Mouse (Mus musculus) lung, postnatal 14 days (tissue): Measurements from ENCODE around the gene Gm8298.
"Not testable (repeated sequence)": the region's sequence is repeated elsewhere in the genome, so short reads cannot be mapped to it uniquely, and the experiment has no call there.

Source experiments
- DNase-seq: peaks from one replicate; pipeline ENCODE4 v3.0.0; 2021

The Gm8298 gene

DNA sequence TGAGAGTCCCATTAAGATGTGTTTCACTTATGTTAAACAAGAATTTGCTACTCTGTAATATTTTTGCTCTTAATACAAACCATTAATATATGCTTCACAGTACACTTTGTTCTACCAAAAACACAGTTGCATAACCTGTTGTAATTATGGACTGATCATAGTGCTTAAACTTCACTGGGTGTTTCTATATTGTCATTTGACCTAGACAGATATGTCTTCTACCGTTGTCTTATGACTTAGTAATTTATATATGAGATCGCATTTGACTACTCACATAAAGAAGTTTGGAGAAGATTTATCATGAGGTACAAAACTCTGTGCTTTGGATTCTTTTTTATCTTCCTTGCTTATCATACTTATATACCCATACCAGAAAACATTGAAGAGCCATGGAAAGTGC, at the start of gene Gm8298:
TSS of gene Gm8298 (plus strand) at position 301 of the 400 bp plus-strand sequence.
- no peak for DNase-seq

DNA sequence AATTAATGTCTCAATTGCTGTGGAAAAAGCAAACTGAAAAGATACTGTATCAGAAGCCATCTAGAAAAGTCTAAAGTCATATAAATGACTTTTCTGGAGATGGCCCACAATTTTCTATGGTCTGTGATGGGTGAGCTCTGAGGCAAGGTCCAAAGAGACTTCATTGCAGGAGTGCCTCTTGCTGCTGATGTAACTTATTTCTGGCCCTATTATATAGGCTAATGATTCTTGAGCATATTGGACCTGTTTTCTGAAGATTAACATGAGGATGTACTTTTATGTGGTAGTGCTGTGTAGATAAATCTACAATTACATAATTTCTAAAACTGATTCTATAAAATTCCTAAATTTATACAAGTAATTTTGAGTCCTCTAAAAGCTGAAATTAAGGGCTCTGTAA, 47.7 kb upstream of the Gm8298 start:
- no peak for DNase-seq

DNA sequence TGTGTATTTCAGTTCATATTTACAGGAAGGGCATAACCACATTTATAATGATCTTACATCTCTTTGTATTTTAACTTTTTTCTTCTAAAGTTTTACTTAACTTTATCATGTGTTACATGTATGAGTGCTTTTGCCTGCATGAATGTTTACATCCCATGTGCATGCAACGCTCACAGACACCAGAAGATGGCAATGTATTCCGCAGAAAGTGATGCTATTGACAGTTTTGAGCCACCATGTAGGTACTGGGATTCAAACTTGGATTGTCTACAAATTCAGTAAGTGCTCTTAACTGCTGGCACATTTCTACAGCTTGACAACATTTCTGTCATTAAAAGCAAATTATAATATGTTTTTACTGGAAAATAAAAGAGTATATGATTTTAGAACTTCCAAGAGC, 9.9 kb downstream of the Gm8298 start:
- peak; percentile 46 for DNase-seq

DNA sequence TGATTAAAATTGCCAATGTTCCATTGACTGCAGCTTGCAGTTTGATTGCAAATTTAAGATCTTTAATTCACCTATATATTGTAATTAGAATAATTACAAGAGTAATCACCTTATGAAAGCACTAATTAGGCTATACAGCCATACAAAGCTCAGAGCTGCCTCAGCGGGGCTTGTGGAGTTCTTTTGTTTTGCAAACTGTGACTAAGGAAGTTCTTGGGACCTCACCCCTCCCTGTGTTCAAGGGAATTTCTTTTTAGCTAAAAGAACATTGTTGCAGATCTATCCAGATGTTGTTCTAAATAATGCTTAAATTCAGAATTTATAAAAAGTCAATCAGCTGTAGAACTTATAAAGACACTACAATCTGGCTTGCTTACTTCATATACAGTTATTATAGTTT, 16.8 kb downstream of the Gm8298 start:
- DNase-seq = not testable (repeated sequence)

DNA sequence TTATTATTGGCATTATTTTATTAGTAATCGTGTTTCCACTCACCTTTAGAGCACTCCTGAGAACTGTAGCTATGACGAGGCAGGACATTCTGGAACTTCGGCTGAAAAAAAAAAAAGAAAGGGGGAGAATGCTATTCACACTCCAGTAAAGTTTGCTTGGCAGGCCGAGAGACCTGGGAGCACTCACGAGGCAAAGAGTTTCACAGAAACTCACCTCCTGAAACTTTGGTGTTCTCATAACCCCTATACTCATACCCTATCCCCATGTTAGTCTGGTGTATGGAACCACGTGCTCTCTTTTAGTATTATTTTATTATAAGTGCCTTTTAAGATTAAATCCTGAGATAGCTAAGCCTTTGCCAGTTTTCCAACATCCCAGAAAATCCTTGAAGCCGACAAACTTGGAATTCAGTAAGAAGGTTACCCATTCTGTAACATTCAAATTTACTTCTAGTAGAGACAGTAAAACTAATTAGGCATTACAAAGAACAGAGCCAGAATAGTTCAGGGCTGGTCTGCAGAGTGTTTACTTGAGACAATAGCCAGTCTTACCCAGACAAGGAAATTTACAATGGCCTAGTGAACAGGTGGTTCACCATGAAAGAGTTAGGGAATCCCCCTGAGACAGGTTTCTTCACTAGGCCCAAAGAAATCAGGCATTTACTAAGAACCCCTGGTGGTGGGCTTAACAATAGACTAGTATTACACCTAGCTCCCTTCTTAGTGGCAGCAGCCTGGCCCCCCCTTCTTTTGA, 19.1 kb downstream of the Gm8298 start:
- DNase-seq = not testable (repeated sequence)

DNA sequence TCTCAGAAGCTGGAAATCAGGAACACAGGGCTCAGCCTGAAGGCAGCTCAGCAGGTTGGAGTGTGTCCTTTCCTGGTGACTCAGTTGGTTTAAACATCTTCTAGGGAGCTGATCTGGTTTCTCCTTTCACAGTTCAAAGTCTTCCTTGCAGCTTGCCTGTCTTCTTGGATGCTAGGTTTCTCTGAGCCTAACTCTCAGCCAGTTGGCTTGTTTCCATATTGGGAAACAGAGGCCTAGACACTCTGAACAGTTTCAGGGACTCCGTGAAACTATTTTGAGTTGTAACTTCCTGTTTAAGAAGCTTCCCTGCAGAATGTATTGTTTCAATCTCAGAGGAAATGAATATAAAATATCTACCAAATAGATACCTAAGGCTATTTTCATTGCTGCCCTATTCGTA, 32.4 kb downstream of the Gm8298 start:
- DNase-seq = no peak

DNA sequence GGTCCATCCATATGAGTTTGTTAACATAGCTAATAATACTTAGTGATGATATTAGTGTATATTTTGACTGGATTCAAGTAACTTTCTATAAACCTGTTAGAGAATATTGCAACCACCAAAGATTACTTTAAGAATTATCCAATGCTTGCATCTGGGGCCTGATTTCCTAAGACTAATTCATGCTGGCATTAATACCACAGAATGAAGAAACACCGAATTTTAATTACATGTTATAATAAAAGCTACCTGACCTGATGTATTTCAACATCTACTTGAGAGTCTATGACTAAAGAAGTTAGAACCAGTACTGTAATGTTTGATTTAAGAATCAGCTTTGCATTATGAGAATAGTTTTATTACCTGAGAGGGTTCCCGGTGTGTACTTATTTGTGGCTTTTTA, 64.1 kb downstream of the Gm8298 start, which contains the start of gene C130079G13Rik:
TSS of gene C130079G13Rik (plus strand) at position 301 of the 400 bp plus-strand sequence.
- DNase-seq = no peak
